Mouse (Mus musculus) Patski (cell line): ENCODE results near the gene Pnkd. TPM values are rescaled to one million over a fixed set of nuclear protein-coding genes. Genes with fewer than 3 reads are reported as not detected.

Experiments
- ATAC-seq: fragments of 100-300 bp; one replicate; pipeline ENCODE4 v1.8.0; 2021
- CTCF ChIA-PET: fragments of 350-600 bp; sonication (Branson Sonifier 250); formaldehyde crosslinking; loops from one replicate; lab custom pipeline; 2022; ENCODE audit warnings: inconsistent platforms; lab: Charles Lee
- POLR2A ChIA-PET: fragments of 350-600 bp; sonication (Branson Sonifier 250); formaldehyde crosslinking; loops from one replicate; lab custom pipeline; 2022; ENCODE audit warnings: antibody characterized with exemption, inconsistent platforms; lab: Charles Lee
- DNase-seq: peaks from one replicate; pipeline ENCODE4 v3.0.0-alpha.2; 2011; ENCODE audit warnings: low read depth, low spot score
- H3K27me3 ChIP-seq: fragments of 371-371 bp; one replicate; pipeline ENCODE4 v1.5.1; 2021
- CTCF ChIP-seq: fragments of 100-300 bp; IDR thresholded peaks from one replicate; pipeline ENCODE4 v1.5.1; 2021
- in situ Hi-C: fragments of 300-500 bp; cut with MboI; formaldehyde crosslinking; loops from 3 replicates; pipeline ENCODE4 v1.11.1; 2018; ENCODE audit warnings: low pct_unique_long_range_greater_than_20kb, mixed read lengths
- polyA plus RNA-seq: library from polyadenylated mRNA; unstranded; gene quantifications from one replicate; pipeline ENCODE4 v1.2.3, GENCODE M21; 2021

Gene Pnkd
- polyA plus RNA-seq, result 158 TPM

- H3K27me3 ChIP-seq, result no peaks in the 10 kb centered on the region
- TF ChIP-seq CTCF, result no peak
- DNase-seq (peak; percentile 98), ATAC-seq (peak; percentile 97)
- in situ Hi-C loops, result loop anchor here (5.0 kb wide), 1 partner anchor 77 kb away; no protein-coding TSS in a partner anchor
- POLR2A ChIA-PET, result interaction anchor here (0.7 to 1.4 kb wide), 2 partner anchors 36 to 54 kb away, joined by 3 to 5 read pairs; no protein-coding TSS in a partner anchor
- CTCF ChIA-PET, result interaction anchor here (1.1 to 2.8 kb wide), 5 partner anchors 10 to 78 kb away, joined by 3 to 9 read pairs (median 3); no protein-coding TSS in a partner anchor
Measured at GRCm38 (mm10) chr1:74284543-74285160, at the start of gene Pnkd, which contains the start of gene Aamp. TSS of gene Pnkd (plus strand) at chr1:74284930. TSS of gene Aamp (minus strand) at chr1:74284738.

DNA sequence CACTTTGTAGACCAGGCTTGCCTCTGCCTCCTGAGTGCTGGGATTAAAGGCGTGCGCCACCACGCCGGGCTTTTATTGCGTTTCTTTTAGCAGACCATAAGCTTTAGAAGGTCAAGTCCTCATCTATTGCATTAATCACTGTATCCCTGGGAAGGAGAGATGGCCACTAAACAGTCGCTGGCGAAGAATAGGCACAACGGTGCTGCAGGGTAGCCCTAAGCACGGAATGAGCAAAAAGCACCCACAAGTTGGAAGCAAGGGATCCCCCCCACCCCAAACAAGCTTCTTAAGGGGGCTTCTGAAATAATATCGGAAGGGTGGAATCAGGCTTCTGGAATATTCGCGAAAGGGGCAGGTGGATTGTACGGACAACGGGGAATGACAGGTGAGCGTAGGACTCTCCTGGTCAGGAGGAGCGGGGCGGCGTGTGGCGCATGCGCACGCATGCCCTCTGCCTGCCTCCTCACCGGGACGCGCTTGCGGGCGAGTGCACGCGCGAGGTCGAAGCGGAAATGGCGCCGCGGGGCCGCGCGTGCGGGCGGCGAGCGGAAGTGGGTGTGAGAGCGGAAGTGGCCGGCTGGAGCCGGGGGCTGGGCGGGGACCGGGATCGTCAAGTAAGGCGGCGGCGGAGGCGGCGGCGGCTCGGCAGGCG, 48.7 kb upstream of the Pnkd start, which contains the start of gene Arpc2:
Gene Arpc2, plus strand, starts transcription at position 147 of the 652 bp plus-strand sequence.
- ChIA-PET CTCF (interaction anchor here (1.1 kb wide), 1 partner anchor 15 kb away, joined by 3 read pairs; no protein-coding TSS in a partner anchor), POLR2A (interaction anchor here (0.8 to 4.9 kb wide), 4 partner anchors 9 to 50 kb away, joined by 3 to 41 read pairs (median 4); no protein-coding TSS in a partner anchor)
- peak; percentile 66 for ATAC-seq
- in situ Hi-C loops, result no loop called here
- DNase-seq, result peak; percentile 64
- TF ChIP-seq CTCF, result no peak
- no peaks in the 10 kb centered on the region for H3K27me3 ChIP-seq

- no peaks in the 10 kb centered on the region for H3K27me3 ChIP-seq
- in situ Hi-C loops, result no loop called here
- ATAC-seq (no peak), DNase-seq (no peak)
- POLR2A ChIA-PET, result interaction anchor here (1.0 to 4.9 kb wide), 5 partner anchors 12 to 49 kb away, joined by 3 to 41 read pairs (median 4); no protein-coding TSS in a partner anchor
- no peak for TF ChIP-seq CTCF
- CTCF ChIA-PET, result interaction anchor here (1.1 kb wide), 2 partner anchors 14 to 16 kb away, joined by 3 read pairs; no protein-coding TSS in a partner anchor
Measured at GRCm38 (mm10) chr1:74236590-74237317, 48.0 kb upstream of the Pnkd start.

DNA sequence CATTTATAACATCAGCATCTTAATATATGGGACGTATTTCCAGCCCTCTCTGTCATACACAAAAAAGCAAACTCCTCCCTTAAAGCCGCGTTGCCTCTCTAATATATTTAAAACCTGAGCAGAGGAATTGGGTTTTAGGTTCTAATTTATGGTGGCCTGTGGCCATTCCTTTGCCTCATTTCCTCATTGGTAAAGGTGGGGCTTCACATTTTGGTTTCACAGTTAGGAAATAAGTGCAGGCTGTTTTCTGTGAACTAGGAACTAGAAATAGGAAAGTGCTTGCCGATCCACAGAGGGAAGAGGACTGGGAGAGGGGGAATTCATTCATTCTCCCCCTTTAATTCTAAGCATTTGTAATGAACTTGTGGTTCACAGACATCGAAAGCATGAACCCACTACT, 47.1 kb upstream of the Pnkd start:
- no peak for TF ChIP-seq CTCF
- no peak for DNase-seq
- H3K27me3 ChIP-seq, result no peaks in the 10 kb centered on the region
- ChIA-PET POLR2A (interaction anchor here (1.2 to 4.9 kb wide), 3 partner anchors 11 to 31 kb away, joined by 3 to 41 read pairs (median 4); no protein-coding TSS in a partner anchor), CTCF (interaction anchor here (1.1 to 1.9 kb wide), 2 partner anchors 11 to 15 kb away, joined by 3 to 7 read pairs; no protein-coding TSS in a partner anchor)
- ATAC-seq, result no peak
- in situ Hi-C loops, result no loop called here

DNA sequence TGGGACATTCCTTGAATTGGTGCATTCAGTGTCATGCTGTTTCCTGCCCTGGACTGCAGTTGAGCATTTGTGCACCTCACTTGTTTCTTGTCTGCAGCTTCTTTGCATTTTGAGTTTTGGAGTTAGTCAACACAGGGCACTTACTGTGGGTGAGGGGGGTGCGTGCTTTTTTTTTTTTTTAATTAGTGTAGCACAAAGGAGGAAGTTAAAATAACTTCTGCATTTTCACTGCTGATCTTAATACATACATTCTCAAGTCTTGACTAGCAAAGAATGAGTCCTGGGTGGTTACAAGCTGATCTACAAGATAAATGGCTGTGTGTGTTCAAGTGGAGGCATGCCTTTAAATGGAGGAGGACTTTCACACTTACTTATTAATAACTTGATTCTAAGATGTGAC, 46.6 kb upstream of the Pnkd start:
- ChIA-PET CTCF (interaction anchor here (1.1 to 1.9 kb wide), 4 partner anchors 9 to 48 kb away, joined by 3 to 7 read pairs (median 4); no protein-coding TSS in a partner anchor), POLR2A (interaction anchor here (1.3 to 4.9 kb wide), 2 partner anchors 10 to 13 kb away, joined by 3 to 41 read pairs; no protein-coding TSS in a partner anchor)
- H3K27me3 ChIP-seq, result no peaks in the 10 kb centered on the region
- DNase-seq (no peak), ATAC-seq (no peak)
- TF ChIP-seq CTCF, result no peak
- in situ Hi-C loops, result no loop called here

GRCm38 (mm10) chr1:74239162-74239561, 45.6 kb upstream of the Pnkd start:
- no peaks in the 10 kb centered on the region for H3K27me3 ChIP-seq
- POLR2A ChIA-PET, result interaction anchor here (0.7 to 4.9 kb wide), 3 partner anchors 9 to 36 kb away, joined by 3 to 41 read pairs (median 4); no protein-coding TSS in a partner anchor
- no peak for TF ChIP-seq CTCF
- in situ Hi-C loops, result no loop called here
- CTCF ChIA-PET, result interaction anchor here (1.4 to 1.9 kb wide), 3 partner anchors 8 to 47 kb away, joined by 3 to 7 read pairs (median 4); no protein-coding TSS in a partner anchor
- DNase-seq (no peak), ATAC-seq (no peak)

- DNase-seq (no peak), ATAC-seq (no peak)
- ChIA-PET CTCF (interaction anchor here (1.6 to 1.9 kb wide), 2 partner anchors 9 to 47 kb away, joined by 4 to 7 read pairs; no protein-coding TSS in a partner anchor), POLR2A (interaction anchor here (0.7 to 4.9 kb wide), 5 partner anchors 9 to 46 kb away, joined by 3 to 41 read pairs (median 3); no protein-coding TSS in a partner anchor)
- in situ Hi-C loops, result no loop called here
- no peaks in the 10 kb centered on the region for H3K27me3 ChIP-seq
- TF ChIP-seq CTCF, result no peak
Measured at GRCm38 (mm10) chr1:74239618-74240017, 45.1 kb upstream of the Pnkd start.

GRCm38 (mm10) chr1:74240311-74240710, 44.4 kb upstream of the Pnkd start:
- no peak for ATAC-seq
- TF ChIP-seq CTCF, result no peak
- in situ Hi-C loops, result no loop called here
- DNase-seq, result no peak
- no peaks in the 10 kb centered on the region for H3K27me3 ChIP-seq
- POLR2A ChIA-PET, result interaction anchor here (0.7 to 1.4 kb wide), 4 partner anchors 24 to 45 kb away, joined by 3 to 4 read pairs (median 3); no protein-coding TSS in a partner anchor
- CTCF ChIA-PET, result no interaction called here

DNA sequence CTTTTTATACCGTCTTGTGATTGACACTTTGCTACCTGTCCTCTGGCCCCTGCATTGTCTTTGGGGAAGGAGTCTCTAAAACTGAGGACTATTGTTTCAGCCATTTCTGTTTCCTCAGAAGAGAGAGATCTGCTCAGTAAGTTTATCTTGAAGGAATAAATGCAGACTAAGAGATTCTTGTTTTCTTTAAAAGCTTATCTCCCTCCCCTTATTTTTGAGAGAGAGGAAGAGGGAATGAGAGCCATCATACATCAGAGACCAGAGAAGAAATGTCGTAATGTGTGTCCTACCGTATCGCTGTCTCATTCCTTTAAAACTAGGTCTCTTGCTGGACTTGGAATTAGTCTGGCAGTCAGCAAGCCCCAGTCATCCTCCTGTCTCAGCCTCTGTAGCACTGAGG, 43.9 kb upstream of the Pnkd start:
- ChIA-PET CTCF (no interaction called here), POLR2A (interaction anchor here (0.7 to 1.4 kb wide), 2 partner anchors 27 to 45 kb away, joined by 3 read pairs; no protein-coding TSS in a partner anchor)
- no peak for TF ChIP-seq CTCF
- no peak for DNase-seq
- ATAC-seq, result no peak
- in situ Hi-C loops, result no loop called here
- no peaks in the 10 kb centered on the region for H3K27me3 ChIP-seq
